Mouse (Mus musculus) liver, embryonic 14.5 days (tissue): ENCODE measurements at regions not wholly inside any gene's neighbourhood (a gene's known extent, or its start where the extent isn't known, plus 50 kb on each side); places are given as distances from the start of the nearest gene placed in this dataset.

Experiments
- CTCF ChIP-seq: IDR thresholded peaks from 2 replicates; pipeline ENCODE4 v1.5.1; 2016; ENCODE audit warnings: antibody characterized with exemption, low read depth, control low read depth
- EP300 ChIP-seq: IDR thresholded peaks from 2 replicates; pipeline ENCODE4 v1.6.1; 2016; ENCODE audit warnings: antibody characterized with exemption, low read depth

DNA sequence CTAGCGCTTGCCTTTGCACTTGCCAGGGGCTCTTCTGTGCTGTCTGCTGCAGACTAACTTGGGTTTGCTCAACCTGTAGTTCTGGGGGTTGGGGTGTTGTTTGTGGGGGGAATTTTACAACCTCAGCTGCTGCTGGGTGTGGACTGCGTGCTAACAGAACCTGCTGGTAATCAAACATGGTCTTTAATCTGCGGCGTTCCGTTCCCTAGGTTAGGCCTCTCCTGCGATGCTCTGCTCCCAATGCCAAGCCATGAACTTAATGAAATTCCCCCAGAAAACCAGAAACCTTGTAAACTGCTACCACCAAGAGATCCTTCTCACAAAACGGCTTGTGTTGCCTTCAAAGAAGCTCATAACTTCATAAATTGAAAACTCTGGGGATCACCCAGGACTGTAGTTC lies 262.9 kb upstream of the Gm12728 start:
- TF ChIP-seq CTCF (no peak), EP300 (no peak)
